Comparison of ENCODE assay signal across 8 mouse cellular contexts in genomic region chr10:19691771-19692170, GRCm38 (mm10). TPM values are rescaled to one million over a fixed set of nuclear protein-coding genes. Genes with fewer than 3 reads are reported as not detected.
DNase-seq lines count a peak whose midpoint lies in the region; ATAC-seq lines count a peak whose summit lies in the region.
"Had no signal": no experiment of that assay in that cellular context is flagged by ENCODE, and none has a peak within 500 bp of the region (broad histone marks: within the 10 kb centered on the region; RNA-seq: fewer than 3 reads in every experiment).

No protein-coding gene starts in this region.

- DNase-seq in CD4-positive helper T cell, adult 2 months (ENCODE audit: low read depth, low spot score), result peak; percentile 73
- peak; percentile 62 for DNase-seq in MEL-GATA-1-ER (ENCODE audit: extremely low read depth, low read depth)
- no peak for DNase-seq in embryo, embryonic 10.5 days (ENCODE audit: low spot score)
- no peak for DNase-seq in ovary, postnatal 36 days (ENCODE audit: low spot score)

- no peaks in the 10 kb centered on the region for H3K36me3 ChIP-seq in megakaryocyte, embryonic 14.5 days (replicated peaks; ENCODE audit: low read length)
- H3K36me3 ChIP-seq: limb, embryonic 12.5 days had no signal

- peaks cover 38% of the 10 kb centered on the region for H3K4me1 ChIP-seq in megakaryocyte, embryonic 14.5 days
- H3K4me1 ChIP-seq: limb, embryonic 12.5 days had no signal

- H3K9me3 ChIP-seq in megakaryocyte, embryonic 14.5 days, result no peaks in the 10 kb centered on the region
- H3K9me3 ChIP-seq: limb, embryonic 12.5 days had no signal

- H3K27me3 ChIP-seq in megakaryocyte, embryonic 14.5 days (replicated peaks), result peaks cover 1% of the 10 kb centered on the region
- H3K27me3 ChIP-seq: limb, embryonic 12.5 days had no signal

- H3K4me3 ChIP-seq in megakaryocyte, embryonic 14.5 days (replicated peaks), result peak overlapping the region; percentile 82
- H3K4me3 ChIP-seq: limb, embryonic 12.5 days had no signal

- ATAC-seq in inflammation-experienced regulatory T-cells, adult 6 months, result peak; percentile 83
- no peak for ATAC-seq in frontal cortex, adult (ENCODE audit: low TSS enrichment)

RNA-seq across cellular contexts. Expression of gene Il20ra, which starts 20.6 kb away (rescaled TPM):
- polyA plus RNA-seq in inflammation-experienced regulatory T-cells, adult 6 months (2017; shearing (Covaris generic)), result under 1 TPM in 1 of 3 experiments, not detected in 2; 0.73 TPM
- 0.19 TPM in 1 of 2 replicates, not detected in the other for polyA plus RNA-seq in megakaryocyte, embryonic 14.5 days (2012; ENCODE audit: insufficient read depth, low replicate concordance)

Comparison
In these comparisons a context has a peak if more than half of its experiments do, and no peak if none do; other contexts are left out.
1. DNase-seq: peak in CD4-positive helper T cell, adult 2 months (single experiment) and MEL-GATA-1-ER (single experiment); none in embryo, embryonic 10.5 days (single experiment) and ovary, postnatal 36 days (single experiment).